Mouse (Mus musculus): ENCODE data around the gene R3hdm1. TPM values are rescaled to one million over a fixed set of nuclear protein-coding genes. Genes with fewer than 3 reads are reported as not detected.

Gene R3hdm1
- total RNA-seq (2017), result 75.4 and 83.1 TPM in 2 replicates

DNA sequence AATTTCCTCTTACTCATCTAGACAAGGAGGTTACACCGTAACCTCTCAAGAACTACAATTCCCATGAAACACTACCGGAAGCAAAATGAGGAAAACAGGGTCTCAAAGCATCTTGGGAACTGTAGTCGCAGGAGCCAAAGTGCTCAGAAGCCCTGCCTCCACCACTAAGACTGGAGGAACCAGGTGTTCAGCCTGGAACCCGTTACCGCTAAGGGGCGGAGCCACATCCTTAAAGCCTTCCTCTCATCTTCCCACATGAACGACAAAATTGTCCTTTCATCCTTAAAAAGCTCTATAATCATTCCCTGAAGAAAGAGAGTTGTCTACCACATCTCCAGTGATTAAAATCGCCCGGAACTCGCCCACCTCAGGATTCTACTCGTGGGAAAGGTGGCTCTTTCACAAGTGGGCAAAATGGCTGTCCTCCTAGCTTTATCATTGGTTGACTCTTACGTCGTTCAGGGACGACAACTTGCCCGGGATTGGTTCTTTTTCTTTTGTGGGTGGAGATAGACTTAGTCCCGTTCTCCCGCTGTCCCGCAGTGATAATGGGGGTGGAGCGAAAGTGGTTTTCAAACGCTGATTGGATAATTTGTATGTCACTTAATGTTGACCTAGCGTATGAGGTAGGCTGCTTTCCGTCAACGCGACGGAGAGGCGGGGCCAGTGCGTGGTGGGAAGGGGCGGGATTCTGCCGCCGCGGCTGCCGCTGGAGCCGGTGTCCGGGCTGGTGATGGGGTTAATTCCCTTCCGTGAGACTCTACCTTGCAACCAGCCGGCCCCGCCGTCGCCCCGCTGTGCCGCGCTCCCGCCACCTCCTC is at the start of gene R3hdm1, which contains the start of gene Zranb3:
Gene R3hdm1, plus strand, starts transcription at position 661 of the 821 bp plus-strand sequence.
Gene Zranb3, minus strand, starts transcription at position 407 of the 821 bp plus-strand sequence.
- peak; percentile 92 for ATAC-seq (ENCODE audit: extremely low read depth, insufficient number of reproducible peaks, low FRiP score, poor library complexity, severe bottlenecking)

DNA sequence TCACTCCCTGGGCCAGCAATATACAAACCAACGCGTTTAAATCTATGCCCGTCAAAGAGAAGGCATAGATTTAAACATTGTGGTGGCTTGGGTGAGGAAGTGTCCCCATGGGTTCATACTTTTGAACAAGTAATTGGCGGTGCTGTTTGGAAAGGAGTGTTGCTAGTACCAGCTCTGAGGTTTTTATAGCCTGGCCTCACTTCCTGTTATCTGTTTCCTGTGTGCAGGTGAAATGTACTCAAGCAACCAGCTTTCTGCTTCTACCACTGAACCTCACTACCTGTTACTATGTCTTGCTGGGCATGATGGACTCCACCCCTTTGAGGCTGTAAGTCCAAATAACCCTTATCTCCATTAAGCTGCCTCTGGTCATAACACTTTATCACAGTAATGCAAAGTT is 45.8 kb upstream of the R3hdm1 start:
- ATAC-seq (ENCODE audit: extremely low read depth, insufficient number of reproducible peaks, low FRiP score, poor library complexity, severe bottlenecking), result no peak

DNA sequence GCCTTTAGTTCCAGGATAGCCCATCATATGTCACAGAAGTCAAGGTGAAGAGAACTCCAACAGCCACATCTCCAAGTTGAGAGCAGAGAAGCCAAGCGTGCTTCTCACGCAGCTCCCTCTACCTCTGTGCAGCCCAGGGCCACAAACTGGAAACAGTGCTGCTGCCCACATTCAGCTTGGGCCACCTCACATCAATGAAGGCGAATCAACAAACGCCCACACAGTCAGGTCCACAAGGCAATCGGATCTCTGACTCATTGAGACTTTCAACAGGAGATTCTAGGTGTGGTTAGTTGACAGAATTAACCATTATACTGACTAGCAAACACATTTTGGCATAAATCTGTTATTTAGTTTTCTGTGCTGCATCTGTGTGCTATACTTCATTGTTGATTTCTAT is 44.5 kb upstream of the R3hdm1 start:
- ATAC-seq (ENCODE audit: extremely low read depth, insufficient number of reproducible peaks, low FRiP score, poor library complexity, severe bottlenecking), result no peak

GRCm38 (mm10) chr1:128060655-128061344 is 42.3 kb upstream of the R3hdm1 start:
- no peak for ATAC-seq (ENCODE audit: extremely low read depth, insufficient number of reproducible peaks, low FRiP score, poor library complexity, severe bottlenecking)

DNA sequence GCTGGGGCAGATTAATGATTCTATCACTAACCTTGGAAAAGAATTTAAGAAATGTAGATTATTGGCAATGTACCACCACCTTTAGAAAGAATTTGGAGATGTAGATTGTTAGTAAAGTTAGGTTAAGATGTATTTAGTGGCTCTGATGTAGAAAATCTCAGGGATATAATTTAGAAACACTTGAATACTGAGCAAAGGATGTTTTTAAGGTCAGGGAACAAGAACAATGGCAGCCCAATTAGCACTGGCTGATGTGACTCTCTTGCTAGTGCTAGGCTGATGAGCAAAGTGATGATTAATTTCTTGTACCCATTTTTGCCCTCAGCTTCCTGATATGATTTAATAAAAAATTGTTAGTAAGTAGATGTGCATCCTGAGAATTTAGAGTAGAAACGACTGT is 41.7 kb upstream of the R3hdm1 start:
- no peak for ATAC-seq (ENCODE audit: extremely low read depth, insufficient number of reproducible peaks, low FRiP score, poor library complexity, severe bottlenecking)

GRCm38 (mm10) chr1:128062167-128062566 is 40.9 kb upstream of the R3hdm1 start:
- no peak for ATAC-seq (ENCODE audit: extremely low read depth, insufficient number of reproducible peaks, low FRiP score, poor library complexity, severe bottlenecking)

DNA sequence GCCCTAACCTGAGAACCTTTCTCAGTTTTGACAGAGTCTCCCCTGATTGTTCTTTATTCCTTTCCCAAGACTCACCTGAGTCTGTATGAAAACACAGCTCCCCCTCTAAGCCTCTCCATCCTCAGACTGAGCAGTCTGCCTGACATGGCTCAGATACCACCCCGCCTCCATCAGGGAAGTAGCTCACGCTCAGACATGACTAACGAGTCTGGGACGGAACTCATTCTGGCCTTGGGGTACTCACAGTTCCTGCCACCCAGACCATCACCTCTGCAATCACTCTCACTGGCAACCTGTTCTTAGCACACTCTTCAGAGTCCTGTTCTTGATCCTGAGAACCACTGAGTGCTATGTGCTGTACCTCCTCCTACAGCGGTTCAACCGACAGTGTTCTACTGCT is 38.4 kb upstream of the R3hdm1 start:
- ATAC-seq (ENCODE audit: extremely low read depth, insufficient number of reproducible peaks, low FRiP score, poor library complexity, severe bottlenecking), result no peak

DNA sequence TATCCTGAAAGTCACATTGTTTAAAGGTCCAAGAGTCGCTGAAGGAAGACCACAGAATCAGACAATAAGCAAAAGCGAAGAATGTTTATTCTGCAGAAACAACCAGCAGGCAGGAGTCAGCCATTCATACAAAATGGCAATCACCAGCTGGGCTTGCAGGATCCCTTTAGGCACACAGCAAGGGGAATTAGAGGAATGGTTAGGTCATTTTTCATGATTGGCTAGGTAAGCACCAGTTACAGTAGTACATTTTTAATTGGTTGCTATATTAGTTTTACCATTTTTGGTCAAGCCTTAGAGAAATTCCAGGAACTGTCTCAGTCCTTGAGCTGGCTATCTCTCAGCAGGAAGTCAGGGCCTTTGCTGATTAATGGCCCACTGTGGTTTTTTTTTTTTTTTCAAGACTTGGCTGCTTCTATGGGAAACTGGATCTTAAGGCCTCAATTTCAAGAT is 34.1 kb upstream of the R3hdm1 start:
- ATAC-seq (ENCODE audit: extremely low read depth, insufficient number of reproducible peaks, low FRiP score, poor library complexity, severe bottlenecking), result no peak

- ATAC-seq (ENCODE audit: extremely low read depth, insufficient number of reproducible peaks, low FRiP score, poor library complexity, severe bottlenecking), result no peak
Measured at GRCm38 (mm10) chr1:128070003-128070402, 33.1 kb upstream of the R3hdm1 start.

DNA sequence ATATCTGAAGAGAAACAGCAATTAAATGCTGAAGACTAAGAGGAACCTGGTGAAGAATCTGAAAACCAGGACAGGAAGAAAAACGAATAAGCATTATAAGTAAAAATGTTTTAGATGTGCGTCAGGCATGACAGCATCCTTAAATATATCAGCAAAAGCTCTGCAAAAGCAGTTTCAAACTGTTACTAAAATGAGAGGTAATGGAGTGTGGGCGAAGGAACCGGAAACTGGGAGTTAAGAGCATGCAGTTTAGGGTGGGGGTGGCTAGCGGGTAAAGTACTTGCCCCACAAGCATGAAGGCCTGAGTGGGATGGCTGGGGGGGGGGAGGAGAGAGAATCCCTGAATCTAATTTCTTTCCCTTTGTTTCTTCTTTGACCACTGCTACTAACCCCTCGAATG is 30.1 kb upstream of the R3hdm1 start:
- ATAC-seq (ENCODE audit: extremely low read depth, insufficient number of reproducible peaks, low FRiP score, poor library complexity, severe bottlenecking), result no peak

GRCm38 (mm10) chr1:128076791-128077479 is 26.2 kb upstream of the R3hdm1 start:
- peak; percentile 86 for ATAC-seq (ENCODE audit: extremely low read depth, insufficient number of reproducible peaks, low FRiP score, poor library complexity, severe bottlenecking)

- ATAC-seq (ENCODE audit: extremely low read depth, insufficient number of reproducible peaks, low FRiP score, poor library complexity, severe bottlenecking), result no peak
Measured at GRCm38 (mm10) chr1:128077788-128078187, 25.3 kb upstream of the R3hdm1 start.

DNA sequence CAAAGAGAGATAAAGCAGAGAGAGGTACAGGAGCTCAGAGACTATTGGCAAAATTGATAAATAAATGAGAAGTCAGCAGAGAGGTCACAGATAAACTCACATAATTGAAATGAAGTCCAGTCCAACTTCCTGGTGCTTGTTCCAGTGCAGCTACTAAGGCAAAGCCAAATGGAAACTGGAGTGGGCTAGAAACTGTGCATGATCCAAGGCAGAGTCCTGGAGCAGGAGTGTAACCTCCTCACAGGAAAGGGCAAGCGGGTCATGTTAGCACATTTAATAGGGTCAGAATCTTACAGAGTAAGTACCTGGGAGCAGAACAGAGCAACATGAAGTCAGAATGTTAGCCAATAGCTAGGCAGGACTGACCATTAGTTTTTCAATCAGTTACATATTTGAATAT is 24.5 kb upstream of the R3hdm1 start:
- no peak for ATAC-seq (ENCODE audit: extremely low read depth, insufficient number of reproducible peaks, low FRiP score, poor library complexity, severe bottlenecking)

GRCm38 (mm10) chr1:128080936-128081696 is 22.0 kb upstream of the R3hdm1 start:
- ATAC-seq (ENCODE audit: extremely low read depth, insufficient number of reproducible peaks, low FRiP score, poor library complexity, severe bottlenecking), result no peak

DNA sequence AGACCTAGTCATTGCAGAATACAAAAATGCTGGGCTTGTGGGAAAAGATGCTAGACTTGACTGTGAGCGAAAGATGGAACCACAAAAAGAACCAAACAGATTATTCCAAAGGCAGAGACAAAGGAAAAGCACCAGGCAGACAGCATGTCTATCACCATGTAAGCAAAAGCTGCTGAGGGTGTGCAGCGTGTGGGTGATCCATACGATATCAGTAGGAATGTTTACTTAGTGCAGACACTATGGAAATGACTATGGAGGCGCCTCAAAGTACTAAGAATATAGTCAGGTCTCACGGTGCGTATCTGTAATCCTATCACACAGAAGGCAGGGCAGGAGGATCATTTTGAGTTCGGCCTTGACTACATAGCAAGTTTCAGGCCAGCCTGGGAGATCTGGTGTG is 21.2 kb upstream of the R3hdm1 start:
- ATAC-seq (ENCODE audit: extremely low read depth, insufficient number of reproducible peaks, low FRiP score, poor library complexity, severe bottlenecking), result no peak

DNA sequence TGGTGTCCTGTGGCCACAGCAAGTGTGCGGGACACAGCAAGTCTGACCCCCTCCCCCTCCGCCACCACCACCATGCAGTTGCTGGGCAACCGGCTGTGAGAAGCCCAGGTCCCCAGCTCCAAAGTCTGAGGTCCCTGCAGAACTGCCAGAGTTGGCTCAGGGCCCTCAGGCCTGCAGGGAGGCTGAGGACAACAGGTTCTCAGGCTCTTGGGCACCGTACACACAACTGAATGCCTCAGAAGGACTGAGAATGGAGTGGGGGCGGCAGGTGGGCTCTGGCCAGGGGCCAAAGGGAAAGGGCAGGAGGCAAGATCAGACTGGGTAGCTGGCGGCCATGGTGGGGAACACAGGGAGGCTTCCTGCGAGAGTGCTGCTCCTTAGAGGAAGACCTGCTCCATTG is 20.3 kb upstream of the R3hdm1 start:
- no peak for ATAC-seq (ENCODE audit: extremely low read depth, insufficient number of reproducible peaks, low FRiP score, poor library complexity, severe bottlenecking)

DNA sequence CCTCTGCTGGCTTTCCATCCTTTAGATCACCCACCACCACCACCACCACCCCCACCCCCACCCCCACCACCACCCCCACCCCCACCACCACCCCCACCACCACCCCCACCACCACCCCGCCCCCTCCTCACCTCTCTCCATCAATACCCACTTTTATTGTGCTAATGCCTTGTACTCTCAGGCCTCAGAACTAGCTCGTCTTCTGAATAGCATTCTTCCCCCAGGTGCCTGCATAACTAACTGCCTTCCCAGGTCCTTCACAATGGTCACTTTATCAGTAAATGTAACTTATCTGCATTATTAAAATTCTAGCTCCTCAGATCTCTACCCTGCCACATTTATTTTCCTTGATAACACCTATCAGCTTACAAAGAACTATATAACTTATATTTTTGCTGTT is 8.4 kb upstream of the R3hdm1 start:
- no peak for ATAC-seq (ENCODE audit: extremely low read depth, insufficient number of reproducible peaks, low FRiP score, poor library complexity, severe bottlenecking)

GRCm38 (mm10) chr1:128098309-128098708 is 4.8 kb upstream of the R3hdm1 start:
- no peak for ATAC-seq (ENCODE audit: extremely low read depth, insufficient number of reproducible peaks, low FRiP score, poor library complexity, severe bottlenecking)

- 0 out of 2 replicates have a peak, but pooled peaks have one; percentile 18 for ATAC-seq (ENCODE audit: extremely low read depth, insufficient number of reproducible peaks, low FRiP score, poor library complexity, severe bottlenecking)
Measured at GRCm38 (mm10) chr1:128102251-128102640, 855 bp upstream of the R3hdm1 start.
